Mouse (Mus musculus): ENCODE results near the gene Aco2.

Gene Aco2

GRCm38 (mm10) chr15:81920546-81921217 lies 48.6 kb downstream of the Aco2 start:
- DNase-seq (ENCODE audit: low read depth, low spot score), result no peak

GRCm38 (mm10) chr15:81921255-81921654 lies 49.1 kb downstream of the Aco2 start:
- DNase-seq (ENCODE audit: low read depth, low spot score), result no peak

GRCm38 (mm10) chr15:81924933-81925332 lies 52.8 kb downstream of the Aco2 start:
- DNase-seq (ENCODE audit: low read depth, low spot score), result no peak

GRCm38 (mm10) chr15:81925760-81926445 lies 53.8 kb downstream of the Aco2 start, which contains the start of gene Polr3h:
TSS of gene Polr3h (minus strand) at chr15:81926240.
- peak; percentile 81 for DNase-seq (ENCODE audit: low read depth, low spot score)

GRCm38 (mm10) chr15:81926446-81926822 lies 54.3 kb downstream of the Aco2 start:
- DNase-seq (ENCODE audit: low read depth, low spot score), result no peak

GRCm38 (mm10) chr15:81927741-81928140 lies 55.6 kb downstream of the Aco2 start:
- DNase-seq (ENCODE audit: low read depth, low spot score), result no peak

- DNase-seq (ENCODE audit: low read depth, low spot score), result no peak
Observed at GRCm38 (mm10) chr15:81928277-81928676, 56.2 kb downstream of the Aco2 start.

- DNase-seq (ENCODE audit: low read depth, low spot score), result no peak
Observed at GRCm38 (mm10) chr15:81932951-81933470, 60.9 kb downstream of the Aco2 start.

GRCm38 (mm10) chr15:81933986-81934385 lies 61.9 kb downstream of the Aco2 start:
- no peak for DNase-seq (ENCODE audit: low read depth, low spot score)

GRCm38 (mm10) chr15:81935869-81936637 lies 63.9 kb downstream of the Aco2 start:
- DNase-seq (ENCODE audit: low read depth, low spot score), result no peak

GRCm38 (mm10) chr15:81936679-81937078 lies 64.6 kb downstream of the Aco2 start, which contains the start of gene Csdc2:
TSS of gene Csdc2 (plus strand) at chr15:81936759.
- DNase-seq (ENCODE audit: low read depth, low spot score), result no peak

GRCm38 (mm10) chr15:81937098-81937972 lies 65.2 kb downstream of the Aco2 start:
- DNase-seq (ENCODE audit: low read depth, low spot score), result no peak

- DNase-seq (ENCODE audit: low read depth, low spot score), result no peak
Observed at GRCm38 (mm10) chr15:81938246-81938645, 66.1 kb downstream of the Aco2 start.

- DNase-seq (ENCODE audit: low read depth, low spot score), result no peak
Observed at GRCm38 (mm10) chr15:81939157-81939715, 67.1 kb downstream of the Aco2 start.

GRCm38 (mm10) chr15:81939774-81940173 lies 67.7 kb downstream of the Aco2 start:
- DNase-seq (ENCODE audit: low read depth, low spot score), result no peak

GRCm38 (mm10) chr15:81940219-81940618 lies 68.1 kb downstream of the Aco2 start:
- DNase-seq (ENCODE audit: low read depth, low spot score), result no peak

GRCm38 (mm10) chr15:81941010-81941409 lies 68.9 kb downstream of the Aco2 start:
- no peak for DNase-seq (ENCODE audit: low read depth, low spot score)

GRCm38 (mm10) chr15:81943176-81943749 lies 71.2 kb downstream of the Aco2 start:
- DNase-seq (ENCODE audit: low read depth, low spot score), result no peak

- no peak for DNase-seq (ENCODE audit: low read depth, low spot score)
Observed at GRCm38 (mm10) chr15:81949076-81949475, 77.0 kb downstream of the Aco2 start.

- DNase-seq (ENCODE audit: low read depth, low spot score), result no peak
Observed at GRCm38 (mm10) chr15:81949476-81950131, 77.5 kb downstream of the Aco2 start.
